ENCODE assay signal across 11 mouse cellular contexts in genomic region chr3:19059906-19060870, GRCm38 (mm10).
DNase-seq lines count a peak whose midpoint lies in the region; ATAC-seq lines count a peak whose summit lies in the region.
"Had no signal": no experiment of that assay in that cellular context is flagged by ENCODE, and none has a peak within 500 bp of the region (broad histone marks: within the 10 kb centered on the region; RNA-seq: fewer than 3 reads in every experiment).

No protein-coding gene starts in this region.

- H3K27ac ChIP-seq in heart, embryonic 13.5 days (replicated peaks), result no peak overlapping the region
- H3K27ac ChIP-seq in heart, embryonic 12.5 days (ENCODE audit: poor library complexity, severe bottlenecking), result no peak overlapping the region
- H3K27ac ChIP-seq in embryonic facial prominence, embryonic 10.5 days (replicated peaks), result peak overlapping the region; percentile 48; the same call in 1 of the 2 replicates
- no peak overlapping the region for H3K27ac ChIP-seq in hindbrain, embryonic 14.5 days
- H3K27ac ChIP-seq in neural tube, embryonic 11.5 days (ENCODE audit: low read depth, low read length), result no peak overlapping the region
- H3K27ac ChIP-seq: liver, embryonic 14.5 days had no signal

- peaks cover 7% of the 10 kb centered on the region; the same call in 1 of the 2 replicates for H3K27me3 ChIP-seq in heart, embryonic 13.5 days (replicated peaks)
- no peaks in the 10 kb centered on the region for H3K27me3 ChIP-seq in heart, embryonic 12.5 days (replicated peaks)
- H3K27me3 ChIP-seq in embryonic facial prominence, embryonic 10.5 days (replicated peaks; ENCODE audit: low read depth, poor library complexity, severe bottlenecking), result peaks cover 18% of the 10 kb centered on the region
- 0 out of 2 replicates have a peak, but pooled peaks cover 3% of the 10 kb centered on the region for H3K27me3 ChIP-seq in hindbrain, embryonic 14.5 days (ENCODE audit: control insufficient read depth, insufficient read depth, low read length)
- H3K27me3 ChIP-seq in neural tube, embryonic 11.5 days (ENCODE audit: control insufficient read depth, insufficient read depth, low read length), result no peaks in the 10 kb centered on the region

- H3K9me3 ChIP-seq in heart, embryonic 13.5 days, result no peaks in the 10 kb centered on the region
- no peaks in the 10 kb centered on the region for H3K9me3 ChIP-seq in heart, embryonic 12.5 days (replicated peaks)
- H3K9me3 ChIP-seq in embryonic facial prominence, embryonic 10.5 days, result no peaks in the 10 kb centered on the region
- H3K9me3 ChIP-seq in hindbrain, embryonic 14.5 days (ENCODE audit: control insufficient read depth, low read length), result no peaks in the 10 kb centered on the region
- no peaks in the 10 kb centered on the region for H3K9me3 ChIP-seq in neural tube, embryonic 11.5 days (ENCODE audit: control insufficient read depth, low read length)

- no peaks in the 10 kb centered on the region for H3K36me3 ChIP-seq in heart, embryonic 13.5 days
- H3K36me3 ChIP-seq in heart, embryonic 12.5 days, result no peaks in the 10 kb centered on the region
- H3K36me3 ChIP-seq in embryonic facial prominence, embryonic 10.5 days (replicated peaks), result no peaks in the 10 kb centered on the region
- H3K36me3 ChIP-seq in hindbrain, embryonic 14.5 days (replicated peaks; ENCODE audit: control insufficient read depth, insufficient read depth), result no peaks in the 10 kb centered on the region
- no peaks in the 10 kb centered on the region for H3K36me3 ChIP-seq in neural tube, embryonic 11.5 days (ENCODE audit: control insufficient read depth, insufficient read depth, low read length)

- peaks cover 9% of the 10 kb centered on the region for H3K4me1 ChIP-seq in heart, embryonic 13.5 days
- peaks cover 4% of the 10 kb centered on the region for H3K4me1 ChIP-seq in heart, embryonic 12.5 days (replicated peaks)
- peaks cover 10% of the 10 kb centered on the region for H3K4me1 ChIP-seq in embryonic facial prominence, embryonic 10.5 days
- peaks cover 3% of the 10 kb centered on the region; the same call in 1 of the 2 replicates for H3K4me1 ChIP-seq in hindbrain, embryonic 14.5 days (replicated peaks; ENCODE audit: control insufficient read depth, insufficient read depth, low read length)
- H3K4me1 ChIP-seq in neural tube, embryonic 11.5 days (ENCODE audit: control insufficient read depth, insufficient read depth, low read length), result no peaks in the 10 kb centered on the region

- H3K4me3 ChIP-seq in heart, embryonic 13.5 days, result no peak overlapping the region
- no peak overlapping the region for H3K4me3 ChIP-seq in heart, embryonic 12.5 days
- H3K4me3 ChIP-seq in embryonic facial prominence, embryonic 10.5 days, result no peak overlapping the region
- H3K4me3 ChIP-seq in hindbrain, embryonic 14.5 days (replicated peaks; ENCODE audit: low read length), result no peak overlapping the region
- no peak overlapping the region for H3K4me3 ChIP-seq in neural tube, embryonic 11.5 days (ENCODE audit: low read depth, low read length)

- WGBS in heart, embryonic 13.5 days, result 33% methylated on average over 17 of the region's 17 CpGs
- 30% methylated on average over 17 of the region's 17 CpGs for WGBS in heart, embryonic 12.5 days
- 23% methylated on average over 17 of the region's 17 CpGs for WGBS in embryonic facial prominence, embryonic 10.5 days
- WGBS in hindbrain, embryonic 14.5 days, result 33% methylated on average over 15 of the region's 17 CpGs
- WGBS in neural tube, embryonic 11.5 days, result 37% methylated on average over 15 of the region's 17 CpGs

- H3K9ac ChIP-seq in heart, embryonic 13.5 days, result no peak overlapping the region
- H3K9ac ChIP-seq in heart, embryonic 12.5 days, result no peak overlapping the region; the same call in 1 of the 2 replicates
- H3K9ac ChIP-seq in hindbrain, embryonic 14.5 days, result no peak overlapping the region
- no peak overlapping the region; the same call in 1 of the 2 replicates for H3K9ac ChIP-seq in neural tube, embryonic 11.5 days (ENCODE audit: low read length)
- H3K9ac ChIP-seq: liver, embryonic 14.5 days had no signal

- ATAC-seq in heart, embryonic 13.5 days (ENCODE audit: extremely low read depth, insufficient number of reproducible peaks, low FRiP score, low TSS enrichment), result no peak
- no peak for ATAC-seq in heart, embryonic 12.5 days (ENCODE audit: insufficient number of reproducible peaks, low FRiP score)
- peak; percentile 73 for ATAC-seq in hindbrain, embryonic 14.5 days (ENCODE audit: low FRiP score)
- peak; percentile 61 for ATAC-seq in neural tube, embryonic 11.5 days (ENCODE audit: insufficient read depth, low FRiP score, low TSS enrichment)
- no peak for ATAC-seq in frontal cortex, adult (ENCODE audit: low TSS enrichment)

- H3K4me2 ChIP-seq in heart, embryonic 13.5 days, result 0 out of 2 replicates have a peak overlapping the region, but pooled peaks have one; percentile 6
- no peak overlapping the region for H3K4me2 ChIP-seq in heart, embryonic 12.5 days
- no peak overlapping the region for H3K4me2 ChIP-seq in hindbrain, embryonic 14.5 days (replicated peaks)
- no peak overlapping the region for H3K4me2 ChIP-seq in neural tube, embryonic 11.5 days (ENCODE audit: low read depth)

- peak; percentile 57 for DNase-seq in embryonic facial prominence, embryonic 10.5 days (ENCODE audit: low spot score)
- DNase-seq in hindbrain, embryonic 14.5 days (ENCODE audit: low spot score), result no peak
- DNase-seq in neural tube, embryonic 11.5 days (ENCODE audit: low spot score), result peak; percentile 43
- DNase-seq in adrenal gland, postnatal 25 days, result no peak
- DNase-seq in thymus, postnatal 14 days, result no peak
- DNase-seq: cerebellum, adult 18-20 months; heart, postnatal 14 days had no signal

Comparison
In these comparisons a context has a peak if more than half of its experiments do, and no peak if none do; other contexts are left out.
1. ATAC-seq: peak in hindbrain, embryonic 14.5 days (single experiment) and neural tube, embryonic 11.5 days (single experiment); none in heart, embryonic 13.5 days (single experiment), heart, embryonic 12.5 days (single experiment) and frontal cortex, adult (single experiment).
2. DNase-seq: peak in embryonic facial prominence, embryonic 10.5 days (single experiment) and neural tube, embryonic 11.5 days (single experiment); none in hindbrain, embryonic 14.5 days (single experiment), adrenal gland, postnatal 25 days (single experiment) and thymus, postnatal 14 days (single experiment).